Mouse (Mus musculus) v-Abl transformed pro-B cells (cell line): ENCODE results near the gene Dnajc4.

Experiments
- in situ Hi-C, 2 experiments: fragments of 400-800 bp; cut with MboI; formaldehyde crosslinking; loops; one replicate each; pipeline ENCODE4 v1.15.1; 2025; ENCODE audit not compliant: unreplicated experiment in 2 of 2

Gene Dnajc4

GRCm38 (mm10) chr19:6992011-6992858, at the start of gene Dnajc4:
Gene Dnajc4 (minus strand): TSS chr19:6992572.
- in situ Hi-C loops, result no loop called here

- in situ Hi-C loops, result no loop called here
Measured at GRCm38 (mm10) chr19:7041171-7041570, 48.8 kb upstream of the Dnajc4 start.

- in situ Hi-C loops, result no loop called here
Measured at GRCm38 (mm10) chr19:7040637-7041130, 48.3 kb upstream of the Dnajc4 start.

- in situ Hi-C loops, result no loop called here
Measured at GRCm38 (mm10) chr19:7039841-7040636, 47.7 kb upstream of the Dnajc4 start, which contains the start of gene Stip1. Gene Stip1 (minus strand): TSS chr19:7039967.

GRCm38 (mm10) chr19:7039088-7039720, 46.8 kb upstream of the Dnajc4 start:
- in situ Hi-C loops, result no loop called here

GRCm38 (mm10) chr19:7034006-7034405, 41.6 kb upstream of the Dnajc4 start:
- in situ Hi-C loops, result no loop called here

GRCm38 (mm10) chr19:7029531-7029930, 37.2 kb upstream of the Dnajc4 start:
- in situ Hi-C loops, result no loop called here

- in situ Hi-C loops, result loop anchor here (5.0 kb wide), 4 partner anchors 43 to 528 kb away; partner anchors contain the start of genes Esrra (in 1 of the 2), Kcnk4 (in 1 of the 2) and Plcb3 (in 1 of the 2)
Measured at GRCm38 (mm10) chr19:7020224-7020641, 27.9 kb upstream of the Dnajc4 start.

GRCm38 (mm10) chr19:7019191-7019590, 26.8 kb upstream of the Dnajc4 start, which contains the start of gene Fermt3:
Gene Fermt3 (minus strand): TSS chr19:7019469.
- in situ Hi-C loops, result loop anchor here in 1 of 2 experiments (5.0 kb wide), 1 partner anchor 37 kb away; the partner anchor contains the start of gene Fkbp2

GRCm38 (mm10) chr19:7018546-7018945, 26.2 kb upstream of the Dnajc4 start:
- in situ Hi-C loops, result loop anchor here in 1 of 2 experiments (5.0 kb wide), 1 partner anchor 36 kb away; the partner anchor contains the start of gene Fkbp2

GRCm38 (mm10) chr19:7017541-7018457, 25.4 kb upstream of the Dnajc4 start:
- in situ Hi-C loops, result loop anchor here in 1 of 2 experiments (5.0 kb wide), 1 partner anchor 35 kb away; the partner anchor contains the start of gene Fkbp2

- in situ Hi-C loops, result loop anchor here in 1 of 2 experiments (5.0 kb wide), 1 partner anchor 32 kb away; the partner anchor contains the start of gene Fkbp2
Measured at GRCm38 (mm10) chr19:7014481-7015135, 22.2 kb upstream of the Dnajc4 start.

GRCm38 (mm10) chr19:7013984-7014383, 21.6 kb upstream of the Dnajc4 start:
- in situ Hi-C loops, result no loop called here

GRCm38 (mm10) chr19:7012426-7012825, 20.1 kb upstream of the Dnajc4 start:
- in situ Hi-C loops, result no loop called here

- in situ Hi-C loops, result no loop called here
Measured at GRCm38 (mm10) chr19:7006892-7007593, 14.7 kb upstream of the Dnajc4 start.

GRCm38 (mm10) chr19:6999360-7000063, 7.1 kb upstream of the Dnajc4 start:
- in situ Hi-C loops, result no loop called here

- in situ Hi-C loops, result no loop called here
Measured at GRCm38 (mm10) chr19:6997721-6998290, 5.4 kb upstream of the Dnajc4 start.
